Mouse (Mus musculus): ENCODE results near the gene Ppm1h. TPM values are rescaled to one million over a fixed set of nuclear protein-coding genes. Genes with fewer than 3 reads are reported as not detected.

Ppm1h gene
- polyA plus RNA-seq, 1 experiment from 2014 or later, result 11.5 TPM

- H3K4me2 ChIP-seq (replicated peaks; ENCODE audit: low read depth, low read length), result no peak overlapping the region
- no peaks in the 10 kb centered on the region for H3K36me3 ChIP-seq (ENCODE audit: control insufficient read depth, insufficient read depth, low read length)
- no peak overlapping the region for H3K9ac ChIP-seq (replicated peaks; ENCODE audit: low read depth, low read length)
- H3K27me3 ChIP-seq (ENCODE audit: control insufficient read depth, insufficient read depth, low read length), result no peaks in the 10 kb centered on the region
- no peaks in the 10 kb centered on the region for H3K4me1 ChIP-seq (ENCODE audit: control insufficient read depth, insufficient read depth, low read length)
- no peaks in the 10 kb centered on the region for H3K9me3 ChIP-seq (ENCODE audit: control insufficient read depth, low read depth, low read length)
- no peak overlapping the region for H3K4me3 ChIP-seq (ENCODE audit: low read depth, low read length)
- H3K27ac ChIP-seq (ENCODE audit: low read length), result no peak overlapping the region
- ATAC-seq (ENCODE audit: insufficient number of reproducible peaks, insufficient read depth, low FRiP score, low read depth), result no peak
- 75% methylated on average over 6 of the region's 6 CpGs for WGBS
These were observed 143.0 kb downstream of the Ppm1h start for GRCm38 (mm10) chr10:122821549-122821948.

- Histone ChIP-seq H3K9me3 (ENCODE audit: control insufficient read depth, low read depth, low read length) (no peaks in the 10 kb centered on the region), H3K27ac (ENCODE audit: low read length) (no peak overlapping the region), H3K4me1 (ENCODE audit: control insufficient read depth, insufficient read depth, low read length) (no peaks in the 10 kb centered on the region), H3K36me3 (ENCODE audit: control insufficient read depth, insufficient read depth, low read length) (no peaks in the 10 kb centered on the region), H3K9ac (replicated peaks; ENCODE audit: low read depth, low read length) (no peak overlapping the region), H3K27me3 (ENCODE audit: control insufficient read depth, insufficient read depth, low read length) (no peaks in the 10 kb centered on the region), H3K4me2 (replicated peaks; ENCODE audit: low read depth, low read length) (no peak overlapping the region), H3K4me3 (ENCODE audit: low read depth, low read length) (no peak overlapping the region)
- WGBS, result 69% methylated on average over 13 of the region's 13 CpGs
- ATAC-seq (ENCODE audit: insufficient number of reproducible peaks, insufficient read depth, low FRiP score, low read depth), result no peak
These were observed 145.1 kb downstream of the Ppm1h start for GRCm38 (mm10) chr10:122823642-122824041.

- no peaks in the 10 kb centered on the region for H3K9me3 ChIP-seq (ENCODE audit: control insufficient read depth, low read depth, low read length)
- 85% methylated on average over 16 of the region's 16 CpGs for WGBS
- H3K27ac ChIP-seq (ENCODE audit: low read length), result no peak overlapping the region
- no peak overlapping the region for H3K4me3 ChIP-seq (ENCODE audit: low read depth, low read length)
- no peak overlapping the region for H3K9ac ChIP-seq (replicated peaks; ENCODE audit: low read depth, low read length)
- no peaks in the 10 kb centered on the region for H3K27me3 ChIP-seq (ENCODE audit: control insufficient read depth, insufficient read depth, low read length)
- no peaks in the 10 kb centered on the region for H3K4me1 ChIP-seq (ENCODE audit: control insufficient read depth, insufficient read depth, low read length)
- ATAC-seq (ENCODE audit: insufficient number of reproducible peaks, insufficient read depth, low FRiP score, low read depth), result no peak
- no peak overlapping the region for H3K4me2 ChIP-seq (replicated peaks; ENCODE audit: low read depth, low read length)
- H3K36me3 ChIP-seq (ENCODE audit: control insufficient read depth, insufficient read depth, low read length), result no peaks in the 10 kb centered on the region
These were observed 148.3 kb downstream of the Ppm1h start for GRCm38 (mm10) chr10:122826696-122827331.

GRCm38 (mm10) chr10:122827719-122828414 lies 149.3 kb downstream of the Ppm1h start:
- Histone ChIP-seq H3K9me3 (ENCODE audit: control insufficient read depth, low read depth, low read length) (no peaks in the 10 kb centered on the region), H3K4me3 (ENCODE audit: low read depth, low read length) (no peak overlapping the region), H3K27ac (ENCODE audit: low read length) (no peak overlapping the region), H3K9ac (replicated peaks; ENCODE audit: low read depth, low read length) (no peak overlapping the region), H3K4me2 (replicated peaks; ENCODE audit: low read depth, low read length) (no peak overlapping the region), H3K27me3 (ENCODE audit: control insufficient read depth, insufficient read depth, low read length) (no peaks in the 10 kb centered on the region), H3K4me1 (ENCODE audit: control insufficient read depth, insufficient read depth, low read length) (no peaks in the 10 kb centered on the region), H3K36me3 (ENCODE audit: control insufficient read depth, insufficient read depth, low read length) (no peaks in the 10 kb centered on the region)
- ATAC-seq (ENCODE audit: insufficient number of reproducible peaks, insufficient read depth, low FRiP score, low read depth), result no peak
- 81% methylated on average over 12 of the region's 12 CpGs for WGBS

- H3K27ac ChIP-seq (ENCODE audit: low read length), result no peak overlapping the region
These were observed 151.2 kb downstream of the Ppm1h start for GRCm38 (mm10) chr10:122829801-122830217.

GRCm38 (mm10) chr10:122830638-122831037 lies 152.1 kb downstream of the Ppm1h start:
- Histone ChIP-seq H3K36me3 (ENCODE audit: control insufficient read depth, insufficient read depth, low read length) (no peaks in the 10 kb centered on the region), H3K27ac (ENCODE audit: low read length) (no peak overlapping the region), H3K4me2 (replicated peaks; ENCODE audit: low read depth, low read length) (no peak overlapping the region), H3K4me3 (ENCODE audit: low read depth, low read length) (no peak overlapping the region), H3K9ac (replicated peaks; ENCODE audit: low read depth, low read length) (no peak overlapping the region), H3K4me1 (ENCODE audit: control insufficient read depth, insufficient read depth, low read length) (no peaks in the 10 kb centered on the region), H3K9me3 (ENCODE audit: control insufficient read depth, low read depth, low read length) (no peaks in the 10 kb centered on the region), H3K27me3 (ENCODE audit: control insufficient read depth, insufficient read depth, low read length) (no peaks in the 10 kb centered on the region)
- 92% methylated on average over 10 of the region's 10 CpGs for WGBS
- ATAC-seq (ENCODE audit: insufficient number of reproducible peaks, insufficient read depth, low FRiP score, low read depth), result no peak

More at GRCm38 (mm10) chr10:122829801-122830217, 151.2 kb downstream of the Ppm1h start:
- H3K4me2 ChIP-seq (replicated peaks; ENCODE audit: low read depth, low read length), result no peak overlapping the region
- H3K4me1 ChIP-seq (ENCODE audit: control insufficient read depth, insufficient read depth, low read length), result no peaks in the 10 kb centered on the region
- H3K4me3 ChIP-seq (ENCODE audit: low read depth, low read length), result no peak overlapping the region
- no peak for ATAC-seq (ENCODE audit: insufficient number of reproducible peaks, insufficient read depth, low FRiP score, low read depth)
- H3K36me3 ChIP-seq (ENCODE audit: control insufficient read depth, insufficient read depth, low read length), result no peaks in the 10 kb centered on the region
- H3K9ac ChIP-seq (replicated peaks; ENCODE audit: low read depth, low read length), result no peak overlapping the region
- H3K9me3 ChIP-seq (ENCODE audit: control insufficient read depth, low read depth, low read length), result no peaks in the 10 kb centered on the region
- 47% methylated on average over 3 of the region's 3 CpGs for WGBS
- no peaks in the 10 kb centered on the region for H3K27me3 ChIP-seq (ENCODE audit: control insufficient read depth, insufficient read depth, low read length)

GRCm38 (mm10) chr10:122842014-122842413 lies 163.5 kb downstream of the Ppm1h start:
- Histone ChIP-seq H3K4me1 (ENCODE audit: control insufficient read depth, insufficient read depth, low read length) (no peaks in the 10 kb centered on the region), H3K36me3 (ENCODE audit: control insufficient read depth, insufficient read depth, low read length) (no peaks in the 10 kb centered on the region), H3K27ac (ENCODE audit: low read length) (no peak overlapping the region), H3K9me3 (ENCODE audit: control insufficient read depth, low read depth, low read length) (peaks cover 8% of the 10 kb centered on the region; the same call in 1 of the 2 replicates), H3K4me2 (replicated peaks; ENCODE audit: low read depth, low read length) (no peak overlapping the region), H3K4me3 (ENCODE audit: low read depth, low read length) (no peak overlapping the region), H3K27me3 (ENCODE audit: control insufficient read depth, insufficient read depth, low read length) (no peaks in the 10 kb centered on the region), H3K9ac (replicated peaks; ENCODE audit: low read depth, low read length) (no peak overlapping the region)
- no peak for ATAC-seq (ENCODE audit: insufficient number of reproducible peaks, insufficient read depth, low FRiP score, low read depth)
- WGBS, result 85% methylated on average over 8 of the region's 8 CpGs

- H3K27me3 ChIP-seq (ENCODE audit: control insufficient read depth, insufficient read depth, low read length), result no peaks in the 10 kb centered on the region
- no peak overlapping the region for H3K9ac ChIP-seq (replicated peaks; ENCODE audit: low read depth, low read length)
- 91% methylated on average over 8 of the region's 8 CpGs for WGBS
- no peaks in the 10 kb centered on the region for H3K36me3 ChIP-seq (ENCODE audit: control insufficient read depth, insufficient read depth, low read length)
- H3K4me1 ChIP-seq (ENCODE audit: control insufficient read depth, insufficient read depth, low read length), result no peaks in the 10 kb centered on the region
- H3K9me3 ChIP-seq (ENCODE audit: control insufficient read depth, low read depth, low read length), result peaks cover 8% of the 10 kb centered on the region; the same call in 1 of the 2 replicates
- no peak overlapping the region for H3K4me3 ChIP-seq (ENCODE audit: low read depth, low read length)
- no peak overlapping the region for H3K4me2 ChIP-seq (replicated peaks; ENCODE audit: low read depth, low read length)
- no peak overlapping the region for H3K27ac ChIP-seq (ENCODE audit: low read length)
- no peak for ATAC-seq (ENCODE audit: insufficient number of reproducible peaks, insufficient read depth, low FRiP score, low read depth)
These were observed 164.4 kb downstream of the Ppm1h start for GRCm38 (mm10) chr10:122842961-122843360.
